Mouse (Mus musculus) ovary, adult 18-20 months (tissue): ENCODE results near the gene Gsdma2.
A peak's percentile ranks its signal among the peaks of the same experiment; 100 is the strongest.
"Not testable (repeated sequence)": the region's sequence is repeated elsewhere in the genome, so short reads cannot be mapped to it uniquely, and the experiment has no call there.

Source experiments
- DNase-seq: peaks from one replicate; pipeline ENCODE4 v3.0.0; 2022; ENCODE audit warnings: low spot score, mixed read lengths

Gene Gsdma2

DNA sequence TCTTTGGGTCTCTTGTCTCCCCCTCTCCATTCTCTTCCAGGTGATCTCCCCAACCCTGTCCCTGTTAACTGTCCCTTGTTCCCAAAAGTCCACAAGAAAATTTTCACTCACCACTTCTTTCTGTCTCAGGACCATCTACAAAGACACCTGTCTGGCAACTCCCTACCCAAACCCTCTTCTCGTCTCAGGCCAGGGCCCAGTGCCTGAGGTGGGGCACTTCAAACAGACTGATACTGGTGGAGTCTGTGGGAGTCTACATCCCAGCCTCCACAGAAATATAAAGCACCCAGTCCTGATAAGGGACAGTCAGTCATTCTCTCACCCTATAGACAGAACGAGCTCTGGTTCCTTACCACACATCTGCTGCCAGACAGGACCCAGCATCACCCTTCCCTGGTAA, at the start of gene Gsdma2:
Gene Gsdma2 (plus strand): TSS at position 301 of the 400 bp plus-strand sequence.
- no peak for DNase-seq

DNA sequence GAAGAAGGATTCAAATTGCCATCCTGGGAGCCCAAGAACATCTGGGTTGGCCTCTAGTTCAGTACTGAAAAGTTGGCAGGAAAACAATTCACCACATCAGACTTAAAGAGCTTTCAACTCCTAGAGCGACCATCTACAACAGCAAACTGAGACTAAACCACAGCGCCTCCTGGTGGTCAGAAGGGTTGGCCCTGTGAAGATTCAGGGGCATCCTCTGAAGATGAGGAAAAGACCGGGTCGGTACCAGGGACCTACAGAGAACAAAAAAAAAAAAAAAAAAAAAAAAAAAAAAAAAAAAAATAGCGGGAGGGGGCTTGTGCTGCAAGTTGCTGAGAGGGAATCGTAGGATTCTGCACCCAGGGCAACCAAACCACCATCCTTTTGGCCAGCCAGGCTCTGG, 49.2 kb upstream of the Gsdma2 start:
- no peak for DNase-seq

- DNase-seq: no peak
Observed at GRCm38 (mm10) chr11:98597991-98598390, 48.6 kb upstream of the Gsdma2 start, which contains the start of gene Lrrc3c. TSS of gene Lrrc3c (plus strand) at chr11:98598291.

DNA sequence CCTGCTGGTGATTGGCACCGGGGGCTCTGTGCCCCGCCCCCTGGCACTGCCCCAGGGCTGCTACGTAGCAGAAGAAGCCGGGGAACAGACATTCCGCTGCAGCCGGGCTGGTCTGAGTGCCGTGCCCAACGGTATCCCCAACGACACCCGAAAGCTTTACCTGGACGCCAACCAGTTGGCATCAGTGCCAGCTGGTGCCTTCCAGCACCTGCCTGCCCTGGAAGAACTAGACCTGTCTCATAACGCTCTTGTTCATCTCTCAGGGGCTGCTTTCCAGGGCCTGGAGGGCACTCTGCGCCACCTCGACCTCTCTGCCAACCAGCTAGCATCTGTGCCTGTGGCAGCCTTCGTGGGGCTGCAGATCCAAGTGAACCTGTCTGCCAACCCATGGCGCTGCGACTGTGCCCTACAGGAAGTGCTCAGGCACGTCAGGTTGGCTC, 47.7 kb upstream of the Gsdma2 start:
- DNase-seq: peak; percentile 1

- no peak for DNase-seq
Observed at GRCm38 (mm10) chr11:98599291-98599690, 47.3 kb upstream of the Gsdma2 start.

DNA sequence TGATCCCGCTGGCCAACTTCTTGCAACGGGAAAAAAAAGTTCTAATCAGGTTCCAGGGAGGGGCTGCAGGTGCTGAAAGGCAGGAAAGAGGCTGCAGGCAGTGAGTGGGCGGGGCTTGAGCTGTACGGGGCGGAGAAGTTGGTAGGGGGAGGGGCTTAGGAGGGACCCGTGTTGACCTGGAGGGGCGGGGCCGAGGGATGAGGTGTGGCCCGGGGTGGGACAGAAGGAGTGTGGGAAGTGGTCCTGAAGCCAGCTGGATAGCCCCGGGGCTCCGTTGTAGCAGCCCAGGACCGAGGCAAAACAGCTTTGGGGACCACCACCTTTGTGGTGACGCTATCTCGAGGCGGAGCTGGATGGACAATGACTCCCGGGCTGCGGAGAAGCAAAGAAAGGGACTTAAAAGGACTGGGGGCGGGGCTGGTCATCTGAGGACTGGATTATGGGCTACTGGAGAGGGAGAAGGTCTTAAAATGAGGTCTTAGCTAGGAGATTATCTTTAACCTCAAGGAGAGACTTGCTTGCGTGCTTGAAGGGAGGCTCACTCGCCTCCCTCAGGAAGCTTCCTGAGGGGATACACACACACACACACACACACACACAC, 44.4 kb upstream of the Gsdma2 start:
- no peak for DNase-seq

- no peak for DNase-seq
Observed at GRCm38 (mm10) chr11:98603953-98604352, 42.6 kb upstream of the Gsdma2 start.

- DNase-seq: not testable (repeated sequence)
Observed at GRCm38 (mm10) chr11:98604911-98605310, 41.6 kb upstream of the Gsdma2 start.

GRCm38 (mm10) chr11:98606763-98607162, 39.8 kb upstream of the Gsdma2 start:
- DNase-seq: no peak

DNA sequence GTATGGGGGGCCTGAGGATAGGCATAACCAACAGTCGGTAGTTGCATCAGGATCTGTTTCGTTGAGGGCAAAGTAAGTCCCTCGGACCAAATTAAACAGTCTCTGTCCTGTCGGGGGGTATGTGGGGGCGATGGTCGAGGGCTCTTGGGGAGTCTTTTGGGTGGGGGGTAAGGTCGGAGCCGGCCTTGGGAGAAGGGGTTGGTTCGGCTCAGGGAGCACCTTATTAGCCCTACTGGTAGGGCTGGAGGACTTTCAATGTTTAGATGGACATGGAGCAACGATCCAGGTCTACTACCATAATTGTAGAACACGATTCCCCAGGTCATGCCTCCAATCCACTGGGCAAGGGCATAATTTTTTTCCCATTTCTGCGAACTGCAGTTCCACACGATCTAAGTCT, 25.8 kb upstream of the Gsdma2 start:
- no peak for DNase-seq

DNA sequence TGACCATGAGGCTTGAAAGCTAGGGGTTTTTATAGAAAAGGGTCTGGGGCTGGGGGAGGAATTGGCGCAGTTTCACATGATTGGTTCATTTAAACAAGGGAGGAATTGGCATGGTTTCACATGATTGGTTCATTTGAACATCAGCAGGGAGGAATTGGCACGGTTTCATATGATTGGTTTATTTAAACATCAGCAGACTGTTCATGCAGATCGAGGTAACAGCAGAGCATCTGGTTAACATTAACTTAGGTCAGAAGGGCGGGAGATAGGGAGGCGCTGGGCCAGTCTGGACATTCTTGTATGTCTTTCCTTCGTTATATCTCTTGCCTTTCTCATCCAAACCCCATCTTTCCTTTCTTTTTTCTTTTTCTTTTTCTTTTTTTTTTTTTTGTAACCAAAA, 22.6 kb upstream of the Gsdma2 start:
- DNase-seq: not testable (repeated sequence)

DNA sequence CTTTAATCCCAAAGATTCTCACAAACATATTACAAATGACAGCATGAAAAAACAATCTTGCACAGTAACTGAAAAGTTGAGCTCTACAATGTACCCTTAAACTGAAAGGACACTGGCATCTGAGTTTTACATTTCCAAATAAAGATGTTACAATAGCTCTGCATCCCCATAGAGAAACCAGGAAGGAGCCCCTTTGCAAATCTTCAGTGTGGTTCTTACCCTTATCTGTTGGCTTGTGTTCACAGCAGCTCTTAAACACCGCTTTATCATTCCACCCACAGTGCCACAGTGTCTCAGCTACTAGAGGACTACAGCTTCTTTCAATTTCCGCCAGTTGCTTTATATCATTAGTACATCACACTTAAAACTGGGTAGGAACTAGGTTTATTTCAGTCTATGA, 22.2 kb upstream of the Gsdma2 start:
- not testable (repeated sequence) for DNase-seq

DNA sequence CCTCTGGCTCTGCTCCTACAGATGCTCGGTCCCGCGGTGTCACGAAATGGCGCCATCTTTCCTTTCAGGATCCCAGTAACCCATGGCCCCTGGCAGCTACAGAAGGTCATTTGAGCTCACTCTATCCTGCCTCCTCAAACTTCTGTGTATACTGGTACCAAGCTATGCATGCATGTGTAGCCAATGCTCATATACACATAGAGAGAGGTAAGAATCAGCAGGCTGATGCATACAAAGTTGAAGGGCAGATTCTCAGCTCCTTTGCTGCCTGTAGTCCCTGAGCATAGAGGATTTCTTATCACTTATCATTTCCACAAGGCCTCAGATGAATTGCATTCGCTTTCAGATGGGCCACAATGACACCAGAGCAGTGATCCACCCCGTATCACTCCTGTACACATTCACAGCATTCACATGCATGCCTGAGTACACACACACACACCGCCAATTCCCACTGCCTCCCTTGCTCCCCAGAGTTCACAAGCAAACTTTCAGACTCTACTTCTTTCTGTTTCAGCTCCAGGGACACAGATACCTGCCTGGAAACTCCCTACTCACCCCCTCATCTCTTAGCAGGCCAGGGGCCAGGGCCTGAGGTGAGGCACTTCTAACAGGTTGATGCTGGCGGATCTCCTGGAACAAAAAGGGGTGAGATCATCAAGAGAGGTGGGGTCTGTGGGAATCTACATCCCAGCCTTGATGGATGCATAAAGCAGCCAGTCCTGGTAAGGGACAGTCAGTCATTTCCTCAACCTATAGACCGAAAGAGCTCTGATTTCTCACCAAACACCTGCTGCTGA, 20.7 kb upstream of the Gsdma2 start, which contains the start of the genes Gm12355 and Gsdma3:
Gene Gm12355 (minus strand): TSS at position 51 of the 800 bp plus-strand sequence.
Gene Gsdma3 (plus strand): TSS at position 750 of the 800 bp plus-strand sequence.
- DNase-seq: no peak

DNA sequence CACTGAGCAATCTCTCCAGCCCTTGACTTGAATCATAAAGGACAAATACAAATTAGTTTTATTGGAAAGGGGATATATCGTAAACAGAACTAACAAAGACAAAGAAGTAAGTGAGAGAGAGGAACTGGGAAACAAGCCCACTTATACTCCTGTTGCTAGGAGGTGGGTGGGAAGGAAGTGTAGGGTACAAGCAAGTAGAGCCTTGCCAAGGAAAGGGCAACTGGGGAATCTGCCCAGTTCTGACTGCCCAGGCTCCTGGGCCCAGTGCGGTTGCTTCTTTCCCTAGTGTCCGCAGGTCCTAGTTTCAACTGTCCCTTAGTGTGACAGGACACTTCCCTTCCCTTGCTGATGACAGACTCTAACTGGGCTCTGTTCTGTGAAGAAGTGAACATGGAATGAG, 17.9 kb upstream of the Gsdma2 start:
- no peak for DNase-seq

DNA sequence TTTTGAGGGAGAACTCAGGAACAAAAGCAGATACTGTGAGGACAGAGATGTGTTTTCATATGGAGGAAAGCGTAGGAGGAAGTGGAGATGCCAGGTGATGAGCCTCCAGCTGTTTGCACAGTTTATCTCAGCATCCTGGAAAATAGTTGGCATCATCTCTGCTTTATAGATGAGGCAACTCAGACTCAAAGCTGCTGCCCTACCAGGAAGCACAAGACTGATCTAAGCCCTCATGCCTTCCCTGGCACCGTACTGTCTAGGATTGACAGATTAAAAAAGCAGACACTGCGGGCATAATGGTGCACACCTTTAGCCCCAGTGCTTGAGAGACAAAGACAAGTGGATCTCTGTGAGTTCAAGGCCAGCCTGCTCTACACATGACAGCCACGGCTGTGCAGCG, 15.9 kb upstream of the Gsdma2 start:
- DNase-seq: no peak

GRCm38 (mm10) chr11:98635312-98635970, 11.1 kb upstream of the Gsdma2 start:
- not testable (repeated sequence) for DNase-seq

DNA sequence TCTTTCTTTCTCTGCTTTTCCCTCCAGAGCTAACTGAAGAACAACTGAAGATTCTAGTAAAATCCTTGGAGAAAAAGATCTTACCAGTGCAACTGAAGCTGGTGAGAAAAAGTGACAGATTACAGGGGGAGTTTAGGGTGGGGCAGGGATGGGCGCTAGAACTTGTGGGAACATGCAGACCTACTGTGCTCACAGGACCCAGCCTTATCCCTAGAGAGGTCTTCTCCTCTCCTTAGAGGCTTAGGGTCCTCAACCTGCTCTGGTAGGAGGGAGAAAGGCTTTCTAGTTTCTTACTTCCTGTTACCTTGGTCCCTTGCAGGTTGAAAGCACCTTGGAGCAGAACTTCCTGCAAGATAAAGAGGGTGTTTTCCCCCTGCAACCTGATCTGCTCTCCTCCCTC, 9.1 kb upstream of the Gsdma2 start:
- no peak for DNase-seq

DNA sequence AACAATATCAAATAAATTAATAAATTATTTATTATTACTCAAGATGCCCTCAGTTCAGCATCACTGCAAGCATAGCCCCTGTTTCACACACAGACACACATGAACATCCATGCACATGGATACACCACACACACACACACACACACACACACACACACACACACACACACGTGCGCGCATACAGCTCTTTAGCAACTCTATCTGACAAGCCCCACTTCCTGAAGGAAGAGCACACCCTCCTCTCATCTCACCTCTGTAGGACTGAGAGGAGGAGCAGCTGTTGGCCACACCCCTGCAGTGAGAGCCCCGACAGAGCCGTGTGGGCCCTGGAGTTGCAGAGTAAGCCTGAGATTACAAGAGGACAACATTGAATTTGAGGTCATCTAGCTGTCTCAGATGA, 6.5 kb upstream of the Gsdma2 start:
- no peak for DNase-seq

GRCm38 (mm10) chr11:98644757-98645156, 1.8 kb upstream of the Gsdma2 start:
- no peak for DNase-seq

- DNase-seq: no peak
Observed at GRCm38 (mm10) chr11:98645946-98646345, 613 bp upstream of the Gsdma2 start.

GRCm38 (mm10) chr11:98655076-98655475, 8.5 kb downstream of the Gsdma2 start:
- peak; percentile 13 for DNase-seq

DNA sequence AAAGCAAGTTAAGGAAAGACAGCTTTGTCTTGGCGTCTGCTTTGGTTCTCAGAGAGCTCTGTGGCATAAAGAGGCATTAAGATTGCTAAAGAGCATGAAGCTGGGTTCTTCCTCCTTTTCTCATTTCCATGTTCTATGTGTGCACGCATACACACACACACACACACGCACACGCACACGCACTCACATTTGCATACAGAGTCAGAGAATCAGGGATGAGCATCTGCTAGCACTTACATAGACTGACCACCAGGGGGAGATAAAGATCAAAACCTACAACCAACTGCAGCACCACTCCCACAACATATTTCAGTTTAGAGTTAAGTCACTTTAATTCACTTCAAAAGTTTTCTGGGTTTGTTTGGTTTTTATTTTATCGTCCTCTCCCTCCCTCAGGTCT, 14.0 kb downstream of the Gsdma2 start:
- no peak for DNase-seq

GRCm38 (mm10) chr11:98664091-98664490, 17.5 kb downstream of the Gsdma2 start, which contains the start of gene Gsdma:
TSS of gene Gsdma (plus strand) at chr11:98664351.
- DNase-seq: no peak
